Mouse (Mus musculus): ENCODE data around the gene Rex1bd. TPM values are rescaled to one million over a fixed set of nuclear protein-coding genes. Genes with fewer than 3 reads are reported as not detected.
A peak's percentile ranks its signal among the peaks of the same experiment; 100 is the strongest.

Rex1bd gene
- polyA plus RNA-seq, 1 experiment: 207 TPM

- H3K4me1 ChIP-seq (ENCODE audit: control insufficient read depth, insufficient read depth, insufficient read length, low read length): peaks cover 34% of the 10 kb centered on the region
- H3K4me3 ChIP-seq (ENCODE audit: insufficient read depth, low read depth, low read length): no peak overlapping the region
- no peak overlapping the region for H3K27ac ChIP-seq (replicated peaks; ENCODE audit: low read depth, low read length)
Measured at GRCm38 (mm10) chr8:70464162-70464561, 42.4 kb downstream of the Rex1bd start.

- no peak overlapping the region for H3K27ac ChIP-seq (replicated peaks; ENCODE audit: low read depth, low read length)
- H3K4me3 ChIP-seq (ENCODE audit: insufficient read depth, low read depth, low read length): no peak overlapping the region
- peaks cover 29% of the 10 kb centered on the region for H3K4me1 ChIP-seq (ENCODE audit: control insufficient read depth, insufficient read depth, insufficient read length, low read length)
Measured at GRCm38 (mm10) chr8:70463306-70463705, 43.2 kb downstream of the Rex1bd start.

GRCm38 (mm10) chr8:70462516-70462813 lies 44.1 kb downstream of the Rex1bd start:
- Histone ChIP-seq H3K4me3 (ENCODE audit: insufficient read depth, low read depth, low read length) (no peak overlapping the region), H3K27ac (replicated peaks; ENCODE audit: low read depth, low read length) (no peak overlapping the region)

GRCm38 (mm10) chr8:70461765-70462515 lies 44.6 kb downstream of the Rex1bd start:
- H3K27ac ChIP-seq (replicated peaks; ENCODE audit: low read depth, low read length): peak overlapping the region; percentile 12; the same call in 1 of the 2 replicates
- H3K4me3 ChIP-seq (ENCODE audit: insufficient read depth, low read depth, low read length): no peak overlapping the region
- peaks cover 15% of the 10 kb centered on the region for H3K4me1 ChIP-seq (ENCODE audit: control insufficient read depth, insufficient read depth, insufficient read length, low read length)

More at GRCm38 (mm10) chr8:70462516-70462813, 44.1 kb downstream of the Rex1bd start:
- peaks cover 21% of the 10 kb centered on the region for H3K4me1 ChIP-seq (ENCODE audit: control insufficient read depth, insufficient read depth, insufficient read length, low read length)

- Histone ChIP-seq H3K4me3 (ENCODE audit: insufficient read depth, low read depth, low read length) (no peak overlapping the region), H3K27ac (replicated peaks; ENCODE audit: low read depth, low read length) (no peak overlapping the region), H3K4me1 (ENCODE audit: control insufficient read depth, insufficient read depth, insufficient read length, low read length) (peaks cover 4% of the 10 kb centered on the region)
Measured at GRCm38 (mm10) chr8:70460606-70461005, 45.9 kb downstream of the Rex1bd start.

- Histone ChIP-seq H3K4me1 (ENCODE audit: control insufficient read depth, insufficient read depth, insufficient read length, low read length) (peaks cover 6% of the 10 kb centered on the region), H3K4me3 (ENCODE audit: insufficient read depth, low read depth, low read length) (no peak overlapping the region), H3K27ac (replicated peaks; ENCODE audit: low read depth, low read length) (no peak overlapping the region)
Measured at GRCm38 (mm10) chr8:70460199-70460598, 46.4 kb downstream of the Rex1bd start.

- Histone ChIP-seq H3K27ac (replicated peaks; ENCODE audit: low read depth, low read length) (no peak overlapping the region), H3K4me1 (ENCODE audit: control insufficient read depth, insufficient read depth, insufficient read length, low read length) (peaks cover 9% of the 10 kb centered on the region), H3K4me3 (ENCODE audit: insufficient read depth, low read depth, low read length) (no peak overlapping the region)
Measured at GRCm38 (mm10) chr8:70459636-70460035, 46.9 kb downstream of the Rex1bd start.

- H3K4me1 ChIP-seq (ENCODE audit: control insufficient read depth, insufficient read depth, insufficient read length, low read length): peaks cover 14% of the 10 kb centered on the region
- no peak overlapping the region for H3K4me3 ChIP-seq (ENCODE audit: insufficient read depth, low read depth, low read length)
- H3K27ac ChIP-seq (replicated peaks; ENCODE audit: low read depth, low read length): no peak overlapping the region
Measured at GRCm38 (mm10) chr8:70458462-70458861, 48.1 kb downstream of the Rex1bd start.

- no peak overlapping the region for H3K27ac ChIP-seq (replicated peaks; ENCODE audit: low read depth, low read length)
- H3K4me1 ChIP-seq (ENCODE audit: control insufficient read depth, insufficient read depth, insufficient read length, low read length): peaks cover 14% of the 10 kb centered on the region
- no peak overlapping the region for H3K4me3 ChIP-seq (ENCODE audit: insufficient read depth, low read depth, low read length)
Measured at GRCm38 (mm10) chr8:70457882-70458281, 48.7 kb downstream of the Rex1bd start.

GRCm38 (mm10) chr8:70456996-70457395 lies 49.6 kb downstream of the Rex1bd start:
- H3K27ac ChIP-seq (replicated peaks; ENCODE audit: low read depth, low read length): no peak overlapping the region
- H3K4me3 ChIP-seq (ENCODE audit: insufficient read depth, low read depth, low read length): no peak overlapping the region
- peaks cover 14% of the 10 kb centered on the region for H3K4me1 ChIP-seq (ENCODE audit: control insufficient read depth, insufficient read depth, insufficient read length, low read length)

Other genes starting within 250 kb of the Rex1bd start
- gene Homer3, start 223.9 kb downstream of the Rex1bd start, polyA plus RNA-seq (2012; ENCODE audit: insufficient read depth, insufficient read length, missing spikeins): 2.8 and 4.5 TPM in 2 replicates
- gene Ddx49, start 204.3 kb downstream of the Rex1bd start, polyA plus RNA-seq (2012; ENCODE audit: insufficient read depth, insufficient read length, missing spikeins): 14.1 and 18.1 TPM in 2 replicates
- gene Cope, start 204.2 kb downstream of the Rex1bd start, polyA plus RNA-seq (2012; ENCODE audit: insufficient read depth, insufficient read length, missing spikeins): 158 and 198 TPM in 2 replicates
- gene Cers1, start 191.0 kb downstream of the Rex1bd start, polyA plus RNA-seq (2012; ENCODE audit: insufficient read depth, insufficient read length, missing spikeins): not detected in 2 replicates
- not detected in 2 replicates for gene Gdf1, start 176.9 kb downstream of the Rex1bd start, polyA plus RNA-seq (2012; ENCODE audit: insufficient read depth, insufficient read length, missing spikeins)
- 11.7 and 20.8 TPM in 2 replicates for gene Upf1, start 153.5 kb downstream of the Rex1bd start, polyA plus RNA-seq (2012; ENCODE audit: insufficient read depth, insufficient read length, missing spikeins)
- gene Comp, start 133.2 kb downstream of the Rex1bd start, polyA plus RNA-seq (2012; ENCODE audit: insufficient read depth, insufficient read length, missing spikeins): not detected in 2 replicates
- 3.0 and 4.5 TPM in 2 replicates for gene Crtc1, start 67.2 kb downstream of the Rex1bd start, polyA plus RNA-seq (2012; ENCODE audit: insufficient read depth, insufficient read length, missing spikeins)
- gene Klhl26, start 29.8 kb downstream of the Rex1bd start, polyA plus RNA-seq (2012; ENCODE audit: insufficient read depth, insufficient read length, missing spikeins): 9.3 and 9.5 TPM in 2 replicates
- not detected in 2 replicates for gene Tmem59l, start 19.4 kb downstream of the Rex1bd start, polyA plus RNA-seq (2012; ENCODE audit: insufficient read depth, insufficient read length, missing spikeins)
- 1.3 TPM in 1 of 2 replicates, not detected in the other for gene Crlf1, start 13.6 kb downstream of the Rex1bd start, polyA plus RNA-seq (2012; ENCODE audit: insufficient read depth, insufficient read length, missing spikeins)
- 977 and 1,552 TPM in 2 replicates for gene Uba52, start 4.0 kb upstream of the Rex1bd start, polyA plus RNA-seq (2012; ENCODE audit: insufficient read depth, insufficient read length, missing spikeins)
- gene Fkbp8, start 21.0 kb upstream of the Rex1bd start, polyA plus RNA-seq (2012; ENCODE audit: insufficient read depth, insufficient read length, missing spikeins): 90.9 and 113 TPM in 2 replicates
- gene Kxd1, start 21.2 kb upstream of the Rex1bd start, polyA plus RNA-seq (2012; ENCODE audit: insufficient read depth, insufficient read length, missing spikeins): 106 and 116 TPM in 2 replicates
- gene Ell, start 32.7 kb upstream of the Rex1bd start, polyA plus RNA-seq (2012; ENCODE audit: insufficient read depth, insufficient read length, missing spikeins): 7.3 and 9.1 TPM in 2 replicates
- gene Isyna1, start 87.6 kb upstream of the Rex1bd start, polyA plus RNA-seq (2012; ENCODE audit: insufficient read depth, insufficient read length, missing spikeins): 7.7 and 17.4 TPM in 2 replicates
- 29.6 and 45.0 TPM in 2 replicates for gene Ssbp4, start 102.1 kb upstream of the Rex1bd start, polyA plus RNA-seq (2012; ENCODE audit: insufficient read depth, insufficient read length, missing spikeins)
- 2.0 TPM in 2 replicates for gene Lrrc25, start 109.4 kb upstream of the Rex1bd start, polyA plus RNA-seq (2012; ENCODE audit: insufficient read depth, insufficient read length, missing spikeins)
- gene Gdf15, start 125.7 kb upstream of the Rex1bd start, polyA plus RNA-seq (2012; ENCODE audit: insufficient read depth, insufficient read length, missing spikeins): 1.7 TPM in 2 replicates
- gene Pgpep1, start 153.6 kb upstream of the Rex1bd start, polyA plus RNA-seq (2012; ENCODE audit: insufficient read depth, insufficient read length, missing spikeins): 31.0 and 37.7 TPM in 2 replicates
- gene Lsm4, start 166.5 kb upstream of the Rex1bd start, polyA plus RNA-seq (2012; ENCODE audit: insufficient read depth, insufficient read length, missing spikeins): 89.4 and 121 TPM in 2 replicates
- 106 and 111 TPM in 2 replicates for gene Jund, start 192.2 kb upstream of the Rex1bd start, polyA plus RNA-seq (2012; ENCODE audit: insufficient read depth, insufficient read length, missing spikeins)
- not detected in 2 replicates for gene Iqcn, start 196.7 kb upstream of the Rex1bd start, polyA plus RNA-seq (2012; ENCODE audit: insufficient read depth, insufficient read length, missing spikeins)
- gene Gm3336, start 211.8 kb upstream of the Rex1bd start, polyA plus RNA-seq (2012; ENCODE audit: insufficient read depth, insufficient read length, missing spikeins): not detected in 2 replicates
- 0.36 and 1.7 TPM in 2 replicates for gene Pde4c, start 217.0 kb upstream of the Rex1bd start, polyA plus RNA-seq (2012; ENCODE audit: insufficient read depth, insufficient read length, missing spikeins)
- gene Rab3a, start 247.9 kb upstream of the Rex1bd start, polyA plus RNA-seq (2012; ENCODE audit: insufficient read depth, insufficient read length, missing spikeins): 18.1 and 21.3 TPM in 2 replicates

All from brown adipose tissue, adult 24 weeks (tissue).